Mouse (Mus musculus) olfactory bulb, adult 2 months (tissue): ENCODE measurements around the gene Cdr2l. TPM values are rescaled to one million over a fixed set of nuclear protein-coding genes. Genes with fewer than 3 reads are reported as not detected.
A peak's percentile ranks its signal among the peaks of the same experiment; 100 is the strongest.

Source experiments
- H3K27ac ChIP-seq: fragments of 200-500 bp; 2 replicates; pipeline ENCODE4 v1.5.1; 2012; ENCODE audit warnings: low read depth, low read length; ENCODE audit not compliant: insufficient read depth
- H3K4me1 ChIP-seq: fragments of 200-500 bp; 2 replicates; pipeline ENCODE4 v1.6.1; 2012; ENCODE audit warnings: low read length; ENCODE audit not compliant: control insufficient read depth, insufficient read depth
- H3K4me3 ChIP-seq: fragments of 200-500 bp; 2 replicates; pipeline ENCODE4 v1.5.1; 2012; ENCODE audit warnings: mild to moderate bottlenecking, low read depth, low read length, moderate library complexity; ENCODE audit not compliant: insufficient read depth
- CTCF ChIP-seq: fragments of 200-500 bp; IDR thresholded peaks from 2 replicates; pipeline ENCODE4 v1.5.1; 2012; ENCODE audit warnings: low read depth, mild to moderate bottlenecking, low read length, moderate library complexity; ENCODE audit not compliant: insufficient read depth
- POLR2A ChIP-seq: fragments of 200-500 bp; IDR thresholded peaks from 2 replicates; pipeline ENCODE4 v1.6.1; 2012; ENCODE audit warnings: mild to moderate bottlenecking, low read depth, low read length, moderate library complexity; ENCODE audit not compliant: insufficient read depth
- WGBS: fragments of 180-500 bp; shearing (Covaris S2); methylation state at CpG from one replicate; pipeline ENCODE4 v1.1.7; 2018; 5-methylcytosine and 5-hydroxymethylcytosine counted together
- polyA plus RNA-seq: library from polyadenylated mRNA; stranded (reverse); fragments of >200 nt; gene quantifications from 2 replicates; pipeline ENCODE4 v1.2.4, GENCODE M21; 2012; ENCODE audit warnings: low replicate concordance; ENCODE audit not compliant: missing spikeins, insufficient read depth, insufficient read length

Gene Cdr2l
- polyA plus RNA-seq, 1 experiment: not detected

DNA sequence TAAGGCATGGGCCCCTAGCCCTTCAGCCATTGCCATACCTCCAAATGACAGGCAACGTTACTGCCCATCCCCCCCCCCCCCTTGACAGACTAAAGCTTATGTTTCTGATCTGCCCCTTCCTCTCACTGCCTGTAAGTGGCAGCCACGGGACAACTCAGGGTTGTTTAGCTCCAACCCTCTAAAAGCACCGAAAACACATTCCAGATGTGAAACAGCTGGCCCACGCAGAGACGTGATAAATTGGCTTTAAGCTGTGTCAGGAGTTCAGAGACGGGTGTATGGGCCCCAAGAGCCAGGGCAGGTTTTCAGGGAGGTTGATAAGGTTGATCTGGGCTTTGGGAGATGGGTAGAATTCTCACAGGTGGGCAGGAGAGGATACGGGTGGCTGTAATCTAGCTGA lies 36.2 kb upstream of the Cdr2l start:
- Histone ChIP-seq H3K4me3 (no peak overlapping the region), H3K27ac (no peak overlapping the region), H3K4me1 (peaks cover 12% of the 10 kb centered on the region)
- no peak for TF ChIP-seq CTCF
- no peak for TF ChIP-seq POLR2A
- WGBS: 45% methylated on average over 7 of the region's 7 CpGs

DNA sequence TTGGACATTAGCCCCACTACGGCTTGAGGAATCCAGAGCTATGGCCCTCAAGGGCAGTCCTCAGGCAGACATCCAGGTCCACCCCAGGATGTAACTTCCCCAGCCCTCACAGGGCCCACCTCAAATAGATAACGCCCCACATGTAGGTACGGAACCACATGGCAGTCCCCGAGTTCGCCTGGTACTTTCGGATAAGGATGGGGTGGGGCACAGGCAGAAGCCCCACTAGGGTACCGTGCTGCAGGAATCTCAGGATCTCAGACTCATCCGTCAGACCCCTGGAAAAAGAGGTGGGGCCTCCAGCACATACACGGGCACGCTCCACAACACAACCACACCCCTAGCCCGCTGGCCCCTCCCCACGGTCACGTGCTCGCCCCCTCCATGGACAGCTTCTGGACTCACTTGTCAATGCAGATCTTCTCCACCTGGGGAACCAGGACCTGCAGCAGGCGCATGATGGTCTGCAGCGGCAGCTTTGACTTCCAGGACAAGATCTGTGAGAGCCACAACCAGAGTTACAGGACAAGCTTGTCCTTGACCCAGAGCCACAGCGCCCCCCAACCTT lies 33.0 kb upstream of the Cdr2l start:
- Histone ChIP-seq H3K4me3 (no peak overlapping the region), H3K27ac (no peak overlapping the region), H3K4me1 (peaks cover 11% of the 10 kb centered on the region)
- WGBS: 76% methylated on average over 17 of the region's 17 CpGs
- TF ChIP-seq CTCF: no peak
- no peak for TF ChIP-seq POLR2A

DNA sequence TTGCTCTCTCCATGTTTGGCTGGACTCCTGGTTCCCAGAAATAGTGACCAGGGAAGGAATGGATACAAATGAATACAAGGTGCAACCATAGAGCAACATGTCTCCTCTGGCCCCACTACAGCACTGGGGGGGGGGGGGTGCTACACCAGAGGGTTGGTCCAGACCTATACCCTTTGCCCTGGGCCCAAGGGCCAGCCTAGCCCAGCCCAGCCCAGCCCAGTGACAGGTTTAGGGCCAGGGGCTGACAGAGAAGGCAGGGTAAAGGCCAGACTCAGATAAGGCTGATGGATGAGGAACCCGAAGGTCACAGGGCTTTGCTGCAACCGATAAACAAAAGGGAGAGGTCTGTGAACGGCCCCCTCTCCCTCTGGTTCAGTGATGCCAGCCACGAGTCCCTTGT lies 31.7 kb upstream of the Cdr2l start:
- no peak for TF ChIP-seq CTCF
- TF ChIP-seq POLR2A: no peak
- H3K27ac ChIP-seq: no peak overlapping the region
- H3K4me1 ChIP-seq: peaks cover 11% of the 10 kb centered on the region
- WGBS: 85% methylated on average over 4 of the region's 4 CpGs
- H3K4me3 ChIP-seq: no peak overlapping the region

DNA sequence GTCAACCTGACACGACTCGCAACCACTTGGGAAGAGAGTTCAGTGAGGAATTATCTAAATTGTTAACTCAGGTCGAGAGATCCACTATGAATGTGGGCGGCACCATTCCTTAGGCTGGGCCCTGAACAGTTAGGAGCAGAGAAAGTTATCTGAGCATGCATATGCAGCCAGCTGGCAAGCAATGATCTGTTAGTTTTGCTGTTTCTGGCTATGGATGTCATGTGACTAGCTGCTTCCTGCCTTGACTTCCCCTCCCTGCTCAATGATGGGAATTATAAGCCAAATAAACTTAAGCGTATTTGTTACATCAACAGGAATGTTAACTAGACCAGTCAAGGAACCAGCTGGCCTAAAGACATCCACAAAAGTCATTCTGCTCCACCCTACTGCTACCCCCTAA lies 28.3 kb upstream of the Cdr2l start:
- no peaks in the 10 kb centered on the region for H3K4me1 ChIP-seq
- WGBS: 89% methylated on average over 5 of the region's 5 CpGs

DNA sequence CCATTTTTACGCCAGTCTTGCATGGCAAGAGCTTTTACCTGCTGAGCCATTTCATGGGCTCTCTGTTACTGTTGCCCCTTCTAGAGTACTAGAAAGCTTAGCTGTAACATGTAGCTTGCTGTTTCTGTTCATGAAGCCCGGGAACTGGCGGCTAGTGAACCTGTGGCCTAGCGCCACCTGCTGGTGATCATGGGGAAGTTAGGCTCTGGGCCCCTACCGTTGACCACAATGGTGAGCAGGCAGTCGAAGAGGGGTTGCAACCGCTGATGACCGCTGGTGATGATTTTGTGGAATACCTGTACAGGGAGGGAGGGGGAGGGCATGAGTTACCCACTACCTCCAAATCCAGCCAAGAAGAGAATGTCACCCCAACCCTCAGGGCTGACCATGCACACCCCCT lies 27.5 kb upstream of the Cdr2l start:
- TF ChIP-seq POLR2A: 0 out of 2 replicates have a peak, but pooled peaks have one; percentile 14
- peak; percentile 85 for TF ChIP-seq CTCF
- Histone ChIP-seq H3K4me1 (peaks cover 7% of the 10 kb centered on the region), H3K4me3 (no peak overlapping the region), H3K27ac (no peak overlapping the region)
- 11% methylated on average over 8 of the region's 8 CpGs for WGBS

More for the DNA sequence above, 28.3 kb upstream of the Cdr2l start:
- Histone ChIP-seq H3K4me3 (no peak overlapping the region), H3K27ac (no peak overlapping the region)
- TF ChIP-seq POLR2A (no peak), CTCF (no peak)

DNA sequence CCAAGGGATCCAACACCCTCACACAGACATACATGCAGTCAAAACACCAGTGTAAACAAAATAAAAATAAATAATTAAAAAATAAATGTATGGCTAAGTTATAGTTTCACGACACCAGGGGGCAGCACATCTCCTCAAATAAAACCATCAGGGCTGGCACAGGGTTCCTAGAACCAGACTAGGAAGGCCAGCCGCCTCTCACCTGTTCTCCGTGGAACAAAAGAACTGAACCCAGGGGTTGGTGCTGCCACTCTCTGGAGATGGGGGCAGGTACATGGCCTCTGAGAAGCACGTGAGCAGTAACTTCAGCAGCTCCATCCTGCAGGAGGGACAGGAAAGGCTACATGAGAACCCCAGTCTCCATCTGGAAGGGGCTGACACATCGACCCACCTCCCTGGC lies 23.2 kb upstream of the Cdr2l start:
- H3K27ac ChIP-seq: no peak overlapping the region
- peaks cover 13% of the 10 kb centered on the region for H3K4me1 ChIP-seq
- TF ChIP-seq CTCF (no peak), POLR2A (no peak)
- 13% methylated on average over 5 of the region's 5 CpGs for WGBS
- H3K4me3 ChIP-seq: no peak overlapping the region

DNA sequence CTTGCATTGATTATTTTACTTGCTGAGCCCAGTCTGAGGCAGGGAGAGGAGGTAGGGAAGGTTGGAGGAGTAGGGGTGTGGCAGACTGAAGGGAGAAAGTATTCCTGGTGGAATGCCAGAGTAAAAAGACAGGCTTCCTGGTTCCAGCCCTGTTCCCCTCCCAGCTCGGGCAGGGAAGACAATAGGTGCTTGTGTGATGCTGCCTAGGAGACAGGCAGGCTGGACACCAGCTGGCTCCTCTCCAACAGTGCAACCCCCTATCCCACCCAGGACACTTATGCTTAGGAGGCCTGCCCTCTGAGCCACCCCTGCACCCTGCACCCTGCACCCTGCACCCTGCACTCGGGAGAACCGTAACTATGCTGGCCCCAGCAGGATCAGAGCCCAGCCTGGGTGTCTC lies 22.4 kb upstream of the Cdr2l start:
- WGBS: 27% methylated on average over 3 of the region's 3 CpGs
- peaks cover 18% of the 10 kb centered on the region for H3K4me1 ChIP-seq
- H3K4me3 ChIP-seq: no peak overlapping the region
- TF ChIP-seq POLR2A: no peak
- no peak for TF ChIP-seq CTCF
- 0 out of 2 replicates have a peak overlapping the region, but pooled peaks have one; percentile 2 for H3K27ac ChIP-seq

DNA sequence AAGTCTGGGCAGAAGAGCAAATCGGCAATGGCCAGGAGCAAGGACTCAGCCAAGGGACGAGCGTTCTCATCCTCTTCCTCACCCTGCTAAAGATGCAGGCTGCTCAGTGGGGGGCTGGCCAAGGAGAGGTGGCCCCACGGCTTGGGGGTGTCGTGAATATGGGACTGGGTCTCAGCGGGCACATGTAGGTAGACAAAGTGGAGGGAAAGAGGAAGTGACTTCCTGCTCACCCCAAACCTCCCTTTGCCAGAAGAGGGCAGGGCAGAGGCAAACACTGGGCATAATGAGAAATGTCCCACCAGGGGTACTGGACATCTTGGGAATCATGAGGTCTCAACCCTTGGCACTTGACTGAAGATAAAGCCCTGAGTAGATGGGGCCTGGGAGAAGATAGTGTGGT lies 22.0 kb upstream of the Cdr2l start:
- WGBS: 54% methylated on average over 6 of the region's 6 CpGs
- 0 out of 2 replicates have a peak overlapping the region, but pooled peaks have one; percentile 2 for H3K27ac ChIP-seq
- peaks cover 18% of the 10 kb centered on the region for H3K4me1 ChIP-seq
- no peak overlapping the region for H3K4me3 ChIP-seq
- no peak for TF ChIP-seq CTCF
- TF ChIP-seq POLR2A: no peak

DNA sequence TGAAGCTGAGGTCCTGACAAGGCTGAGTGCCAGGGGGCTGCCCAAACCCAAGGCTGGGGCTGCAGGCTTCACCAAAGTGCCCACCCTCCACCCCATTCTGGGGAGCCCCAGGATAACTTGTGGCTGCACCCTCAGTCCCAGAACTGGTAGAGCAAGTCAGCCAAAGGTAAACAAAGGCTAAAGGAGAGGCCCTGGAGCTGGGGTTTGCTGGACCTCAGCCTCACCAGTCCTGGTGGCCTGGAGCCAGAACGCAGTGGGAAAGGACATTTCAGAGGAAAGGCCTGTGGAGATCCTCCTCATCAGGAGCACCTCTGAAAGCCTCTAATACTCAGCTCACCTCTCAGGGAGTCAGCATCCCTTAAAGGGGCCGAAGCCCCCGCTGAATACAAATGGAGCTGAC lies 17.6 kb upstream of the Cdr2l start:
- 90% methylated on average over 3 of the region's 3 CpGs for WGBS
- Histone ChIP-seq H3K27ac (no peak overlapping the region), H3K4me3 (no peak overlapping the region), H3K4me1 (peaks cover 31% of the 10 kb centered on the region)
- TF ChIP-seq CTCF (no peak), POLR2A (no peak)
